Mouse (Mus musculus) testis, adult 2 months (tissue): Measurements from ENCODE around the gene Fbxo41.

Experiments used
- CTCF ChIP-seq: fragments of 200-500 bp; IDR thresholded peaks from 2 replicates; pipeline ENCODE4 v1.5.1; 2012; ENCODE audit warnings: low read depth, mild to moderate bottlenecking, inconsistent platforms, low read length, moderate library complexity; ENCODE audit not compliant: control insufficient read depth, insufficient read depth, insufficient replicate concordance
- POLR2A ChIP-seq: fragments of 200-500 bp; IDR thresholded peaks from 2 replicates; pipeline ENCODE4 v1.6.1; 2012; ENCODE audit warnings: low read depth, mild to moderate bottlenecking, inconsistent platforms, low read length, moderate library complexity; ENCODE audit not compliant: control insufficient read depth

- TF ChIP-seq CTCF (no peak), POLR2A (no peak)
These were observed 78.9 kb downstream of the Fbxo41 start, which contains the start of gene Noto for GRCm38 (mm10) chr6:85423836-85424379.
